Mouse (Mus musculus): Measurements from ENCODE around the gene Setd1a. TPM values are rescaled to one million over a fixed set of nuclear protein-coding genes. Genes with fewer than 3 reads are reported as not detected.
A peak's percentile ranks its signal among the peaks of the same experiment; 100 is the strongest.
"Not testable (repeated sequence)": the region's sequence is repeated elsewhere in the genome, so short reads cannot be mapped to it uniquely, and the experiment has no call there.

Gene Setd1a
- total RNA-seq, 2 experiments from 2014 or later: 12.4 to 59.6 TPM

GRCm38 (mm10) chr7:127763642-127764041 is 12.8 kb upstream of the Setd1a start:
- ATAC-seq (replicated peaks; ENCODE audit: poor library complexity, severe bottlenecking): peak; percentile 33

- no peak for ATAC-seq (replicated peaks; ENCODE audit: poor library complexity, severe bottlenecking)
Observed at GRCm38 (mm10) chr7:127765756-127766155, 10.7 kb upstream of the Setd1a start.

DNA sequence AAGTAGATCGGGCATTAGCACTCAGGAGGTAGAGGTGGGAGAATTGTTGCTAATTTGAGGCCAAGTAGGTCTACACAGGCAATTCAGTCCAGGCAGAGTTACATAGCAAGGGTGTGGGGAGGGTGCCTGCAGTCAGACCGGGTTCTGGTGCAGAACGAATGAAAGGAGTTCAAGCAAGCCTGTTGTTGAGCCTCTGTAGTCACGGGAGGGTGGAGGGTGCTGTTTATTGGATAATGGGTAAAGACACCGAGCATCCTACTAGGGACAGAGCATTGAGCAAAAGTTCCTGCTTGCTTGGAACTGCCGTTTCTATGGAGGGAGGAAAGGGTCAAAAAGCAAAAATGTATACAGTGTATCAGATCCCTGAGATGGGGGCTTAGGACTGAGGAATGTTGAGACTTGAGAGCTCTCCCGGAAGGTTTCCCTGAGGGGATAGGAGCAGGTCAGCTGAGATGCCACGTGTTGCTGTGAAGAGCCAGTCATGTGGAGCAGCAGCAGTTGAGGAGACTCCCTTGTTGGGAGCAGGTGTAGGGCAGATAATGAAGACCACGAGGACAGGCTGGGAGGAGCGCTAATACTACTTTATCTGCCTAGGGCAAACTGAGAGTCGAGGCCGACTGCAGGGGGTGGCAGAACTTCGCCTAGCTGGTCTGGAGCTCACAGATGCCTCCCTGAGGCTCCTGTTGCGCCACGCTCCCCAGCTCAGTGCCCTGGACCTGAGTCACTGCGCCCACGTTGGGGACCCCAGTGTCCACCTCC is 9.4 kb upstream of the Setd1a start:
- ATAC-seq (replicated peaks; ENCODE audit: poor library complexity, severe bottlenecking): no peak

DNA sequence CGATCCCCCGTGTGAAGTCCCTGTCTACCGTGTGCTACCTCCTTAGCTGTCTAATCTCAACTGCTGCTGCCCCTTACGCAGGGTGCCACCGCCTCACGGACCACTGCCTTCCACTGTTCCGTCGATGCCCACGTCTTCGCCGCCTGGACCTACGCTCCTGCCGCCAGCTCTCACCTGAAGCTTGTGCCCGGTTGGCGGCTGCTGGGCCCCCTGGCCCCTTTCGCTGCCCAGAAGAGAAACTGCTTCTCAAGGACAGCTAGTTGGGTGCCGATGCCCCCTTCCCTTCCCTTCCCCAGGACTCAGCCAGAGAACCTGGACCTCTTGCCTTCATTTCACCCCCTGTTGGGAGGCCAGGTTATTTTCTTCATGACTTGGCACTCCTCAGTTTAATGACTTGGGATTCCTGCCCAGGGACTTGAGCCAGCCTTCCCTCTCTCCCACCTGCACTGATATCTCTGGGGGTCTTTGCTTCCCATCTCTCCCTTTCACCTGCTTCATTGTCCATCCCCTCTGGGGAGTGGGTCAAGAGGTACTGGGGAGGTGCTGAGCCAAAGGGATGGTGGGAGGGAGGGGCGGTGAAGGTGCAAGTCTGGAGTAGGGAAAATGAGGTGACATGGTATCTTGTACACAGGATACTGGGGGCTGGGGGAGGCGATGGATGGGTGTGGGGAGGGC is 8.7 kb upstream of the Setd1a start:
- no peak for ATAC-seq (replicated peaks; ENCODE audit: poor library complexity, severe bottlenecking)

- no peak for ATAC-seq (replicated peaks; ENCODE audit: poor library complexity, severe bottlenecking)
Observed at GRCm38 (mm10) chr7:127768346-127768996, 8.0 kb upstream of the Setd1a start.

DNA sequence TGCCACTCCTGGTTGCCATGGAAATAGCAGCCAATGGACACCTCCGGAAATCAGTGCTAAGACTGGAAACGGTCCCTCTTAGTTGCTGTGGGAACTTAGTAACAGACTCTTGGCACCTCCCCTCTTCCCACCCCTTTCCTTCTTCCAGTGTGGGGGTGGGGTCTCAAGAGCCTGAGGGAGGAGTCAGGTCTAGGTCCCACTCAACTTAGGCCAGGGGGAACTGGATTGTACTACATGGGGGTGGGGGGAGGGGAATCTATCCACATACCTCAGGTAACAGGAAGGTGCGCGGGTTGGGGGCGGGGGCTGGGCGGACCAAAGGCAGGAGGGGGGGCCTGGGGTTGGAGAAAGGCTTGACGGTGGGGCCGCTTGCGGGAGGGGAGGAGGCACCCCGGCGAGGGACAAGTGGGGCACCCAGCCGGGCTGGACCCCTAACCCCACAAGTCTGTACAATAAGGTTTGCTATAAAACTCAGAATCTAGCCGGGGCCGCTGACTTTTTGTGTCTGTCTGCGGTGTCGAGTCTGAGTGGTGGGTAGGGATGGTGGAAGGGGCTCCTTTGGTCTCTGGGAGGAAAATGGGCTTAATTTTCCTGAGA is 7.4 kb upstream of the Setd1a start:
- peak; percentile 72 for ATAC-seq (replicated peaks; ENCODE audit: poor library complexity, severe bottlenecking)

DNA sequence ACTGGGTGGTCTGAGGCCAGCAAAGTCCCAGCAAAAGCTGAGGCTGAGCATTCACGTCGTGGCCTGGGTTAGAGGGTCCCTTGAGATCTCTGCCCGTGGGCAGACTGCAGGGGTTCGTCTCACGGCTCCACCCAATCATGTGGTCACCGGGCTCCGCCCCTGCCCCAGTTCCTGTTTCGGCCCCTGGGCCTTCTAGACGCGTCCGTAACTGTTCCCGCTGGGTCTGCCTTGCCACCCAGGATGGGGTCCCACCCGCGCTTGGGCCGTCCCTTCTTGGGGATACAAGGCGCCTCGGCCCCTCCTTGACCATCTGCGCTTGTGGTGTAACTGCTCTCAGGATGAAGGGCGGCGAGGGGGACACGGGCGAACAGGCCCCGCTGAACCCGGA is 6.8 kb upstream of the Setd1a start, which contains the start of gene Orai3:
Gene Orai3, plus strand, starts transcription at position 165 of the 388 bp plus-strand sequence.
- ATAC-seq (replicated peaks; ENCODE audit: poor library complexity, severe bottlenecking): peak; percentile 70

DNA sequence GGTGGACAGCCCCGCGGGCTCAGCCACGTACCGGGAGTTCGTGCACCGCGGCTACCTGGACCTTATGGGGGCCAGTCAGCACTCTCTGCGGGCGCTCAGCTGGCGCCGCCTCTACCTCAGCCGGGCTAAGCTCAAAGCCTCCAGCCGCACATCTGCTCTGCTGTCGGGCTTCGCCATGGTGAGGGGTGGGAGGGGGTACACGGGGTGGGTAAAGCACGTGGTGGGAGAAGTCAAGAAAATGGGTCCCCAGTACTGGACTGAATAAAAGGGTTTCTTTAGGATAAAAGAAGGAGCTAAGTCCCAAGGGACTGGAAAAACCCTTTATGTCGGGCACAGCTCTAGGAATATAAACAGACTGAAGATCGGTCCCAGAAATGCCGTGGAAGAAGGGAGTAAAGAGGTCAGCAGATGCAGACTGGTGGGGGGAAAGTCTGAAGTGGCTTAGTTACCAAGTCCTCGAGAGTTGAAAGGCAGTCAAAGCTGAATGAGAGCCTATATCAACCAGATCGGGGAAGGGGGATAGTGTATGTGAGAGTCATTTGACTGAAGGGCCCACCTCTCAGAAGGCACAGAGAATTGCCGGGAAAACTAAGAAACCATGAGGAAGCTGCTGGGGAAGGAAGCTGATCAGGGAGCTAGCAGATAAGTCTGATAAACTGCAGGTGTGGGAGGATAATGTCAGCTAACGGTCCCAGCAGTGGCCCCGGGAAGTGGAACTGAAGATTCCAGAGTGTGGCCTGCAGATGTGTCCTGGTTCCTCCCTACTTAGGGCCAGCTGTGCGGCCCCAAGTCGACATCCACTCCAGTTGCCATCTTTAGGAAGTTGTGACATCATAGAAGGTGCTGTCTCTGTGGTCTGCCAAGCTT is 6.2 kb upstream of the Setd1a start:
- peak; percentile 31 for ATAC-seq (replicated peaks; ENCODE audit: poor library complexity, severe bottlenecking)

DNA sequence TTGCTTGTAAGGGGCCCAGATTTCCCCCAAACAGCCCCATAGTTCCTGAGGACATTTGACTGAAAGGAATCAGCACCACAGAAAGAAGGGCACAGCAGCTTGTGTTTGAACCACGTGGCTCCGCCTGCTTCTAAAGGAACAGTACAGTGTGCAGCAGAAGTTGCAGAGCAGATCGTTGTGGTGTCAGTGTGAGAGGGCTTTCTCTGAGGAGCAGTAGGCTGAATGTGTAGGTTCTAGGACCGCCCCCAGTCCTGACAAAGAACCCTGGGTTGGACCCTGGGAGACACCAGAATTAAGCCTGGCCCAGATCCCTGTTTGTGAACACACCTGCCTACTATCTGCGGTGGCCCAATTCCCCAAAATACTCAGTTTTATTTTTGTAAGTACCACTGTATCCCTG is 5.2 kb upstream of the Setd1a start:
- ATAC-seq (replicated peaks; ENCODE audit: poor library complexity, severe bottlenecking): no peak

GRCm38 (mm10) chr7:127772080-127772479 is 4.4 kb upstream of the Setd1a start:
- ATAC-seq (replicated peaks; ENCODE audit: poor library complexity, severe bottlenecking): no peak

DNA sequence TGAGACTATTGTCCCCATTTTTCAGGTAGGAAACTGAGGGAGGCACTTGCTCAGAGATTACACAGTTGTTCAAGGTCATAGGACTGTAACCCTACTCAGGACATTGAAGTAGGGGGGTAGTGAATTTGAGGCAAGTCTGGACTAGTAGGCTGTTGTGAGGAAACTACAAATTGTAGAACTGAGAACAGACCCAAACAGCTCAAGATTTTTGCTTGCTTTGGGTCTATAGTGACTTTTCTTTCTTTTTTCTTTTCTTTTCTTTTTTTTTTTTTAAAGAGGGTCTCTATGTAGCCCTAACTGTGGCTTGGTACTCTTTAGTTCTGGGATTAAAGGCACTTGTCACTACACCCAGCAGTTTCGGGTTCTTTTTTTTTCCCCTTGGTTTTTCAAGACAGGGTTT is 3.9 kb upstream of the Setd1a start:
- no peak for ATAC-seq (replicated peaks; ENCODE audit: poor library complexity, severe bottlenecking)

DNA sequence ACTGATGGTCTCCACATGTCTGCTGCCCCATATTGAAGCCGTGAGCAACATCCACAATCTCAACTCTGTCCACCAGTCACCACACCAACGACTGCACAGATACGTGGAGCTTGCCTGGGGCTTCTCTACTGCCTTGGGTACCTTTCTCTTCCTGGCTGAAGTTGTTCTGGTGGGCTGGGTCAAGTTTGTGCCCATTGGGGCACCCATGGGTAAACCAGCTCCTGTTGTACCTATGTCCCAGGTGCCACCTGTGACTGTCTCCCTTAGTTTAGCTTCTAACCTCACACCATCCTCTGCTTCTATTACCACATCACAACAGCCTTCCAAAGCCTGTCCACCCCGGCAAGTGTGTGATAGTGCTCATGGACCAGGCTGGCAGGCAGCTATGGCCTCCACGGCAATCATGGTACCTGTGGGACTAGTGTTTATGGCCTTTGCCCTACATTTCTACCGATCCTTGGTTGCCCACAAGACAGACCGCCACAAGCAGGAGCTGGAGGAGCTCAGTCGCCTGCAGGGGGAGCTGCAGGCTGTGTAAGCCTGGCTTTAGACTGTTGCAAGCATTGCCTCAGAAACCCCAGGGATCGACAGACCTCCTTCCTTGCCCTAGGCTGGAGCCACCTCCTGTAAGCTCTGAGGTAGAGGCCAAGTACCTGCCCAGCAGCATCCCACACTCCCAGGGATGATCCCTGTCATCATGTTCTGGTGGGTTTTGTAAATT is 2.6 kb upstream of the Setd1a start:
- ATAC-seq (replicated peaks; ENCODE audit: poor library complexity, severe bottlenecking): peak; percentile 22

- not testable (repeated sequence) for ATAC-seq (replicated peaks; ENCODE audit: poor library complexity, severe bottlenecking)
Observed at GRCm38 (mm10) chr7:127775837-127776236, 633 bp upstream of the Setd1a start.

GRCm38 (mm10) chr7:127776878-127777473 is 506 bp downstream of the Setd1a start:
- peak; percentile 80 for ATAC-seq (replicated peaks; ENCODE audit: poor library complexity, severe bottlenecking)

DNA sequence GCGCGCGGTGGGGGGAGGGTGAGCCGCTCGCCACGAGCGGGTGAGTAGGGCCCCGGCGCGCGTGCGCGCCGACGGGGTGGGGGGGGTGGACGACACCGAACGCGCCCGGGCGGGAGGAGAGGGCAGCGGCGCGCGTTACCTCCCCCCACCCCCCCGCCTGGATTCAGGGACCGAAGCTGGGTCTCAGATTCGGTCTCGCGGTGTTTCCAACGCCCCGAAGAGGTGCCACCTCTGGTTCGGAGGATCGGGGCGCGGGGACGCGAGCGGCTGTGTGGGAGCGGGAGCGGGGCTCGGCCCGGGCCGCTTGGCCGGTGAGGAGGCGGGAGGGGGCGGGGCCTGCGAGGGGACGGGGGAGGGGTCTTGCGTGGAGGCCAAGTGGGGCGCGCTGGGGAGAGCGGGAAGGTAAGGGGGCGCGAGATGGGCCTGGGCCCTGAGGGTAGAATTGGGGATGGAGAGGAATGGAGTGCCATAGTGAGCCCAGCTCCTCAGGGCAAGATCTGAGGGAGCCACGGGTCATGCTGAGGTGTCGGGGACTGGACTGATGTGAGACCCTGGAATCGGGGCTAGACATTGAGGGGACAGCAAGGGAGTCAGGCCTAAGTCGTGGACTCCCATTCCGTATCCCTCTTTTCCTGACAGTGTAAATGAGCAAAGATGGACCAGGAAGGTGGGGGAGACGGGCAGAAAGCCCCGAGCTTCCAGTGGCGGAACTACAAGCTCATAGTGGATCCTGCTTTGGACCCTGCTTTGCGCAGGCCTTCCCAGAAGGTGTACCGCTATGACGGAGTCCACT is 1.2 kb downstream of the Setd1a start:
- ATAC-seq (replicated peaks; ENCODE audit: poor library complexity, severe bottlenecking): peak; percentile 13

DNA sequence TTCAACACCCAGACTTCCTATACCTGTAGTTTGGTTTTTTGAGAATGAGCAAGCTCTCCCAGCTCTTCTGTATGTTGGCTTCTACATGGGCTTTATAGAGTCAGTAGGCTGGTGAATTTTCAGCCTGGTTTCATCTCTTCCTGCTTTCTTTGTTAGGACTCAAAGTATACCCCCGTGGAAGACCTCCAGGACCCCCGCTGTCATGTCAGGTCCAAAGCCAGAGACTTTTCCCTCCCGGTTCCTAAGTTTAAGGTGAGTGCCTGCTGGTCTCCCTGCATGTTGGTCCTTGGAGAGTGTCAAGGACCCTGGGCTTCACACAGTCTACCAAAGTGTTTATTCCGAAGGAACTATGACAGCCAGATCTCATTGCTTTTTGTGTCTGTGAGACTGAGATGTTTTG is 1.9 kb downstream of the Setd1a start:
- ATAC-seq (replicated peaks; ENCODE audit: poor library complexity, severe bottlenecking): no peak

- no peak for ATAC-seq (replicated peaks; ENCODE audit: poor library complexity, severe bottlenecking)
Observed at GRCm38 (mm10) chr7:127785308-127785707, 8.8 kb downstream of the Setd1a start, which contains the start of gene Gm49388. Gene Gm49388, plus strand, starts transcription at chr7:127785608.
